Mouse (Mus musculus) liver, adult 2 months (tissue): Measurements from ENCODE around the gene Ank.

ENCODE experiments used
- CTCF ChIP-seq: fragments of 200-500 bp; IDR thresholded peaks from 2 replicates; pipeline ENCODE4 v1.5.1; 2011; ENCODE audit warnings: low read depth, low read length, control low read depth
- POLR2A ChIP-seq: fragments of 200-500 bp; IDR thresholded peaks from 2 replicates; pipeline ENCODE4 v1.6.1; 2011; ENCODE audit warnings: low read length, control low read depth; ENCODE audit not compliant: insufficient read depth; ENCODE audit errors: extremely low read depth

DNA sequence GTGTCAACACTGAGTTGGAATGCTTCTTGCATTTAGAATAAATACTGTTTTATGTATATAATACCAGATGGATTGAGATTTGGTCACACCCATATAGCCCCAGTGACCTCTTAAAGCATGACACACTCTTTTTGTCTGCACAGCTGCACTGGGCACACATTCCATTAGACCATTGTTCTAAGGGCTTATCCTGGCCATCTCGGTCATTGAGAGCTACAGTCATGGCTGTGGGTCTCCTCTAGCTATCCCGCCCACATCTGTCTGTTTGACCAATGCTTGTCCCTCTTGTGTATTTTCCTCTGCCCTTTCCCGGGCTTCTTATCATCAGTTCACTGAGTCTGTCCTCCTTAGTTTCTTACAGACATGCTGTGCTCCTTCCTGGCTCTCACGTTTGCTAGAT lies 63.5 kb downstream of the Ank start:
- TF ChIP-seq CTCF (no peak), POLR2A (no peak)
